ENCODE assay signal across 8 mouse cellular contexts in the genomic region with DNA sequence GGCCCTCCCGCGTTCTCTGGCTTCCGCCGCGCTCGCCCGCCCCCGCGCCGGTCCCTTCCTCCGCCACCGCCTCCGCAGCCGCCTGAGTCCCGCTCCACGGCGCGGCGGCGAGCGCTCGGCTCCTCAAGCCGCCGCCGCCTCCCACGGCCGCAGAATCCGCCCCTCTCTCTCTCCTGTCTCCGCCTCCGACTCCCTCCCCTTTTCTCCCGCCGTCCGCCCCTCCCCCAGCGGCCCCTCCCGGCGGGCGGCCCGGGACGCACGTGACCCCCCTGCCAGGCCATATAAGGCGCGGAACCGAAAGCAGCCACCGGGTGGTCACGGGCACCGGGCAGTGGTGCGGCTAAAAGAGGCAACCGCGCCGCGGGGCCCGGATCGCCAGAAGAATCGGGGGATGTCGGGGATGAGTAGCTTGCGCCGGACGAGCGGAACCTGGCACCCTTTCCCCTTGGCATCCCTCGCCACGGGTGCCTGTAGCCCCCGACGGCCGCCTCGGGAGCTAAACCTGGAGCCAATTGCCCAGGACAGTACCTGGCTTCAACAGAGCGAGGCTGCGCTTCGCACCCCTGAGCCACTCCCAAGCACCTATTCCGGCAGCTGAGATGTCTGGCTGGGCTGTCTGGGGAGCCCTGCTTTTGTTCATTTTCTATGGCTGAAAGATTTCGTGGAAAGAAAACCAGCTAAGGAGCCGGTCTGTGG. TPM values are rescaled to one million over a fixed set of nuclear protein-coding genes. Genes with fewer than 3 reads are reported as not detected.
DNase-seq lines count a peak whose midpoint lies in the region; ATAC-seq lines count a peak whose summit lies in the region.

Gene Dgkh, minus strand, starts transcription at position 160 of the 696 bp plus-strand sequence.

- peaks cover 10% of the 10 kb centered on the region; the same call in 1 of the 2 replicates for H3K4me1 ChIP-seq in forebrain, embryonic 14.5 days (ENCODE audit: control insufficient read depth, insufficient read depth, low read length)
- H3K4me1 ChIP-seq in liver, embryonic 15.5 days (replicated peaks) = peaks cover 18% of the 10 kb centered on the region
- H3K4me1 ChIP-seq in stomach, embryonic 14.5 days (ENCODE audit: control insufficient read depth, insufficient read depth, low read length) = peaks cover 12% of the 10 kb centered on the region; the same call in 1 of the 2 replicates

- H3K27me3 ChIP-seq in forebrain, embryonic 14.5 days (replicated peaks; ENCODE audit: control insufficient read depth, insufficient read depth, low read length) = no peaks in the 10 kb centered on the region; the same call in 1 of the 2 replicates
- peaks cover 74% of the 10 kb centered on the region for H3K27me3 ChIP-seq in liver, embryonic 15.5 days
- H3K27me3 ChIP-seq in stomach, embryonic 14.5 days (ENCODE audit: control insufficient read depth, insufficient read depth, low read length) = 0 out of 2 replicates have a peak, but pooled peaks cover 2% of the 10 kb centered on the region

- peak; percentile 81 for ATAC-seq in CD4-positive, CD25-positive, alpha-beta regulatory T cell, adult 4 months
- ATAC-seq in forebrain, embryonic 14.5 days = peak; percentile 94
- peak; percentile 70 for ATAC-seq in liver, embryonic 15.5 days (ENCODE audit: insufficient read depth)
- ATAC-seq in stomach, embryonic 14.5 days (ENCODE audit: insufficient number of reproducible peaks, insufficient read depth, low FRiP score, low read depth) = peak; percentile 90

- H3K4me3 ChIP-seq in forebrain, embryonic 14.5 days (ENCODE audit: low read depth, low read length) = peak within 1 kb of the TSS; percentile 75
- peak within 1 kb of the TSS; percentile 62 for H3K4me3 ChIP-seq in liver, embryonic 15.5 days (replicated peaks)
- peak within 1 kb of the TSS; percentile 78 for H3K4me3 ChIP-seq in stomach, embryonic 14.5 days (ENCODE audit: low read depth, low read length)

- H3K27ac ChIP-seq in forebrain, embryonic 14.5 days (ENCODE audit: low read depth, low read length) = peak within 1 kb of the TSS; percentile 70; the same call in 1 of the 2 replicates
- H3K27ac ChIP-seq in liver, embryonic 15.5 days (replicated peaks) = no peak within 1 kb of the TSS
- H3K27ac ChIP-seq in stomach, embryonic 14.5 days (ENCODE audit: low read length) = peak within 1 kb of the TSS; percentile 80

- peak; percentile 14 for DNase-seq in c-Kit-positive CD71-positive TER-119-positive erythroid progenitor cells, embryonic 14.5 days (ENCODE audit: low spot score)
- DNase-seq in forebrain, embryonic 14.5 days (ENCODE audit: low spot score) = peak; percentile 91
- peak; percentile 93 to 94 for DNase-seq in heart, postnatal 10 days
- peak; percentile 94 to 96 for DNase-seq in kidney, postnatal 4 days
- peak; percentile 87 for DNase-seq in neural tube, embryonic 10.5 days (ENCODE audit: extremely low spot score, low spot score)

- intact Hi-C loops in heart, postnatal 10 days (cut with DNase I) = loop anchor here (2.0 to 10.0 kb wide), 4 partner anchors 64 to 375 kb away; partner anchors contain the start of gene Vwa8

- H3K4me2 ChIP-seq in forebrain, embryonic 14.5 days (ENCODE audit: low read length) = peak within 1 kb of the TSS; percentile 99
- peak within 1 kb of the TSS; percentile 76 for H3K4me2 ChIP-seq in liver, embryonic 15.5 days
- peak within 1 kb of the TSS; percentile 98 for H3K4me2 ChIP-seq in stomach, embryonic 14.5 days (replicated peaks; ENCODE audit: low read depth, low read length)

- 1% methylated on average over 65 of the region's 71 CpGs for WGBS in forebrain, embryonic 14.5 days
- under 1% methylated on average over 71 of the region's 71 CpGs for WGBS in liver, embryonic 15.5 days (ENCODE audit: insufficient replicate concordance)
- WGBS in stomach, embryonic 14.5 days = 1% methylated on average over 57 of the region's 71 CpGs

- peak within 1 kb of the TSS; percentile 80 for H3K9ac ChIP-seq in forebrain, embryonic 14.5 days (ENCODE audit: low read length)
- H3K9ac ChIP-seq in liver, embryonic 15.5 days = peak within 1 kb of the TSS; percentile 35; the same call in 1 of the 2 replicates
- peak within 1 kb of the TSS; percentile 65 for H3K9ac ChIP-seq in stomach, embryonic 14.5 days (replicated peaks; ENCODE audit: low read depth, low read length)

- H3K36me3 ChIP-seq in forebrain, embryonic 14.5 days (ENCODE audit: control insufficient read depth, insufficient read depth, low read length) = no peaks in the 10 kb centered on the region
- H3K36me3 ChIP-seq in liver, embryonic 15.5 days (replicated peaks) = no peaks in the 10 kb centered on the region
- no peaks in the 10 kb centered on the region for H3K36me3 ChIP-seq in stomach, embryonic 14.5 days (ENCODE audit: control insufficient read depth, insufficient read depth, low read length)

- no peaks in the 10 kb centered on the region for H3K9me3 ChIP-seq in forebrain, embryonic 14.5 days (replicated peaks; ENCODE audit: control insufficient read depth, low read length)
- no peaks in the 10 kb centered on the region for H3K9me3 ChIP-seq in liver, embryonic 15.5 days (replicated peaks)
- no peaks in the 10 kb centered on the region for H3K9me3 ChIP-seq in stomach, embryonic 14.5 days (ENCODE audit: control insufficient read depth, low read depth, low read length)

RNA-seq across cellular contexts. Expression of gene Dgkh, which starts in this region (rescaled TPM):
- polyA plus RNA-seq in CD4-positive, CD25-positive, alpha-beta regulatory T cell, adult 4 months (2017; shearing (Covaris generic)) = 1 to 10 TPM; 2.6 to 3.0 TPM
- 1.5 and 2.1 TPM in 2 replicates for polyA plus RNA-seq in forebrain, embryonic 14.5 days (2014; fragmentation: Nextera tagmentation; extraction: Ambion mirVana)
- total RNA-seq in heart, postnatal 10 days (2021) = 10 to 100 TPM; 15.9 to 16.0 TPM
- polyA plus RNA-seq in liver, embryonic 15.5 days (2015; fragmentation: Nextera tagmentation; extraction: Ambion mirVana) = 0.25 and 0.39 TPM in 2 replicates
- 2.7 and 3.0 TPM in 2 replicates for polyA plus RNA-seq in stomach, embryonic 14.5 days (2014; fragmentation: Nextera tagmentation; extraction: Ambion mirVana)

Comparison
In these comparisons a context has a peak if more than half of its experiments do, and no peak if none do; other contexts are left out.
1. Peak in ATAC-seq, H3K4me3 ChIP-seq, H3K9ac ChIP-seq and H3K4me2 ChIP-seq in liver, embryonic 15.5 days; RNA of the gene not detected or under 1 TPM.
2. DNase-seq: peak in every context shown above with its lines; median percentile 95 in kidney, postnatal 4 days; 94 in heart, postnatal 10 days; 91 in forebrain, embryonic 14.5 days; 87 in neural tube, embryonic 10.5 days; 14 in c-Kit-positive CD71-positive TER-119-positive erythroid progenitor cells, embryonic 14.5 days.